ENCODE assay signal across 19 mouse cellular contexts in genomic region chr1:174548291-174548690, GRCm38 (mm10). TPM values are rescaled to one million over a fixed set of nuclear protein-coding genes. Genes with fewer than 3 reads are reported as not detected.
DNase-seq lines count a peak whose midpoint lies in the region; ATAC-seq and TF ChIP-seq lines count a peak whose summit lies in the region.
"Had no signal": no experiment of that assay in that cellular context is flagged by ENCODE, and none has a peak within 500 bp of the region (broad histone marks: within the 10 kb centered on the region; RNA-seq: fewer than 3 reads in every experiment).

No protein-coding gene starts in this region.

- no peak for TF ChIP-seq CTCF in hindbrain, postnatal 0 days (IDR thresholded peaks at IDR 0.05; ENCODE audit: low read depth)

- no peaks in the 10 kb centered on the region for H3K9me3 ChIP-seq in hindbrain, postnatal 0 days (ENCODE audit: low read length)
- H3K9me3 ChIP-seq in hindbrain, embryonic 14.5 days (ENCODE audit: control insufficient read depth, low read length): no peaks in the 10 kb centered on the region
- H3K9me3 ChIP-seq: embryonic facial prominence, embryonic 15.5 days; forebrain, embryonic 12.5 days; heart, embryonic 13.5 days; hindbrain, embryonic 13.5 days had no signal

- H3K36me3 ChIP-seq in hindbrain, postnatal 0 days (ENCODE audit: insufficient read depth, low read length): no peaks in the 10 kb centered on the region
- no peaks in the 10 kb centered on the region for H3K36me3 ChIP-seq in hindbrain, embryonic 14.5 days (replicated peaks; ENCODE audit: control insufficient read depth, insufficient read depth)
- H3K36me3 ChIP-seq: embryonic facial prominence, embryonic 15.5 days; forebrain, embryonic 12.5 days; heart, embryonic 13.5 days; hindbrain, embryonic 13.5 days had no signal

- 0 out of 2 replicates have a peak, but pooled peaks cover 2% of the 10 kb centered on the region for H3K4me1 ChIP-seq in hindbrain, postnatal 0 days (ENCODE audit: insufficient read depth, low read length)
- H3K4me1 ChIP-seq in hindbrain, embryonic 14.5 days (replicated peaks; ENCODE audit: control insufficient read depth, insufficient read depth, low read length): no peaks in the 10 kb centered on the region
- H3K4me1 ChIP-seq: embryonic facial prominence, embryonic 15.5 days; forebrain, embryonic 12.5 days; heart, embryonic 13.5 days; hindbrain, embryonic 13.5 days had no signal

- no peak overlapping the region for H3K4me2 ChIP-seq in hindbrain, postnatal 0 days (ENCODE audit: low read depth, low read length)
- H3K4me2 ChIP-seq in hindbrain, embryonic 14.5 days (replicated peaks): no peak overlapping the region
- H3K4me2 ChIP-seq: embryonic facial prominence, embryonic 15.5 days; forebrain, embryonic 12.5 days; heart, embryonic 13.5 days; hindbrain, embryonic 13.5 days had no signal

- H3K27me3 ChIP-seq in hindbrain, postnatal 0 days (ENCODE audit: insufficient read depth, low read length): no peaks in the 10 kb centered on the region
- no peaks in the 10 kb centered on the region for H3K27me3 ChIP-seq in hindbrain, embryonic 14.5 days (ENCODE audit: control insufficient read depth, insufficient read depth, low read length)
- H3K27me3 ChIP-seq: CH12.LX; embryonic facial prominence, embryonic 15.5 days; forebrain, embryonic 12.5 days; heart, embryonic 13.5 days; hindbrain, embryonic 13.5 days had no signal

- DNase-seq in frontal cortex, postnatal 14 days (ENCODE audit: low spot score in 2 of 2): no peak
- DNase-seq in hindbrain, postnatal 0 days (ENCODE audit: low spot score): no peak
- DNase-seq in hindbrain, embryonic 14.5 days (ENCODE audit: low spot score): no peak
- peak; percentile 16 for DNase-seq in Muller cell, postnatal 12 days (ENCODE audit: inconsistent ontology term)
- peak; percentile 41 for DNase-seq in telencephalon, adult 2 months (ENCODE audit: low read depth, low spot score)
- DNase-seq: adrenal gland, adult 2 months; adrenal gland, postnatal 25 days; embryo, embryonic 11 days; gastrocnemius, postnatal 36 days; heart, adult 11 months; heart, postnatal 36 days; kidney, adult 11 months had no signal

- no peak overlapping the region for H3K9ac ChIP-seq in hindbrain, postnatal 0 days (replicated peaks; ENCODE audit: low read length)
- H3K9ac ChIP-seq in hindbrain, embryonic 14.5 days: no peak overlapping the region
- H3K9ac ChIP-seq: embryonic facial prominence, embryonic 15.5 days; forebrain, embryonic 12.5 days; heart, embryonic 13.5 days; hindbrain, embryonic 13.5 days had no signal

- 66% methylated on average over 5 of the region's 5 CpGs for WGBS in hindbrain, postnatal 0 days
- WGBS in hindbrain, embryonic 14.5 days: 84% methylated on average over 5 of the region's 5 CpGs

- H3K4me3 ChIP-seq in hindbrain, postnatal 0 days (ENCODE audit: low read length): no peak overlapping the region
- H3K4me3 ChIP-seq in hindbrain, embryonic 14.5 days (replicated peaks; ENCODE audit: low read length): no peak overlapping the region
- H3K4me3 ChIP-seq: embryonic facial prominence, embryonic 15.5 days; erythroblast, embryonic 14.5 days; forebrain, embryonic 12.5 days; heart, embryonic 13.5 days; hindbrain, embryonic 13.5 days had no signal

- no peak overlapping the region for H3K27ac ChIP-seq in hindbrain, postnatal 0 days
- H3K27ac ChIP-seq in hindbrain, embryonic 14.5 days: no peak overlapping the region
- H3K27ac ChIP-seq: embryonic facial prominence, embryonic 15.5 days; forebrain, embryonic 12.5 days; heart, embryonic 13.5 days; hindbrain, embryonic 13.5 days had no signal

- ATAC-seq in frontal cortex, adult (ENCODE audit: low TSS enrichment): peak; percentile 79
- ATAC-seq in hindbrain, postnatal 0 days: peak; percentile 19; the same call in 1 of the 2 replicates
- no peak for ATAC-seq in hindbrain, embryonic 14.5 days (ENCODE audit: low FRiP score)

RNA-seq across cellular contexts. Expression of gene Fmn2, which starts 46.7 kb away (rescaled TPM):
- 18.8 and 20.8 TPM in 2 replicates for total RNA-seq in hindbrain, postnatal 0 days (2014; rRNA removed)
- 6.8 and 7.8 TPM in 2 replicates for polyA plus RNA-seq in hindbrain, postnatal 0 days (2015; fragmentation: Nextera tagmentation; extraction: Ambion mirVana)
- 8.3 and 9.6 TPM in 2 replicates for polyA plus RNA-seq in hindbrain, embryonic 14.5 days (2014; fragmentation: Nextera tagmentation; extraction: Ambion mirVana)

Comparison
In these comparisons a context has a peak if more than half of its experiments do, and no peak if none do; other contexts are left out.
1. DNase-seq: peak in Muller cell, postnatal 12 days (single experiment) and telencephalon, adult 2 months (single experiment); none in frontal cortex, postnatal 14 days (0 of 2), hindbrain, postnatal 0 days (single experiment) and hindbrain, embryonic 14.5 days (single experiment).